Mouse (Mus musculus) hindbrain, embryonic 13.5 days (tissue): Measurements from ENCODE around the gene Csk. TPM values are rescaled to one million over a fixed set of nuclear protein-coding genes. Genes with fewer than 3 reads are reported as not detected.

Source experiments
- ATAC-seq: fragments of 200-750 bp; cut with Nextera tagmentation; 2 replicates; pipeline ENCODE4 v1.8.0; 2017; ENCODE audit warnings: moderate TSS enrichment; ENCODE audit not compliant: low FRiP score
- H3K27ac ChIP-seq: fragments of 300-500 bp; sonication (generic); 2 replicates; pipeline ENCODE4 v1.5.1; 2015; ENCODE audit warnings: inconsistent platforms, mild to moderate bottlenecking, moderate library complexity
- H3K27me3 ChIP-seq: fragments of 300-500 bp; sonication (generic); 2 replicates; pipeline ENCODE4 v1.6.1; 2015; ENCODE audit warnings: mild to moderate bottlenecking, inconsistent platforms
- H3K36me3 ChIP-seq: fragments of 300-500 bp; sonication (generic); 2 replicates; pipeline ENCODE4 v1.6.1; 2015; ENCODE audit warnings: mild to moderate bottlenecking, inconsistent platforms
- H3K4me1 ChIP-seq: fragments of 300-500 bp; sonication (generic); replicated peaks from 2 replicates; pipeline ENCODE4 v1.6.1; 2015; ENCODE audit warnings: inconsistent platforms
- H3K4me2 ChIP-seq: fragments of 300-500 bp; sonication (generic); 2 replicates; pipeline ENCODE4 v1.6.1; 2015; ENCODE audit warnings: inconsistent platforms, mild to moderate bottlenecking, moderate library complexity
- H3K4me3 ChIP-seq: fragments of 300-500 bp; sonication (generic); 2 replicates; pipeline ENCODE4 v1.5.1; 2015; ENCODE audit warnings: mild to moderate bottlenecking, inconsistent platforms
- H3K9ac ChIP-seq: fragments of 300-500 bp; sonication (generic); 2 replicates; pipeline ENCODE4 v1.6.1; 2015; ENCODE audit warnings: mild to moderate bottlenecking, inconsistent platforms
- H3K9me3 ChIP-seq: fragments of 300-500 bp; sonication (generic); 2 replicates; pipeline ENCODE4 v1.6.1; 2016; ENCODE audit warnings: inconsistent platforms
- WGBS: fragments of 180-500 bp; shearing (Covaris S2); methylation state at CpG from one replicate; pipeline ENCODE4 v1.1.7; 2015; 5-methylcytosine and 5-hydroxymethylcytosine counted together
- polyA plus RNA-seq: library from polyadenylated mRNA; unstranded; fragments of >200 nt; fragmentation: Nextera tagmentation; extraction: Ambion mirVana; gene quantifications from 2 replicates; pipeline ENCODE4 v1.2.1, GENCODE M21; 2015

Csk gene
- polyA plus RNA-seq, 1 experiment from 2014 or later: 45.0 TPM

GRCm38 (mm10) chr9:57643169-57643855 lies 10.1 kb downstream of the Csk start:
- H3K9me3 ChIP-seq: no peaks in the 10 kb centered on the region
- peak overlapping the region; percentile 98 for H3K4me2 ChIP-seq
- H3K27ac ChIP-seq: 0 out of 2 replicates have a peak overlapping the region, but pooled peaks have one; percentile 30
- WGBS: 66% methylated on average over 9 of the region's 9 CpGs
- H3K36me3 ChIP-seq: peaks cover 11% of the 10 kb centered on the region
- H3K4me1 ChIP-seq: peaks cover 68% of the 10 kb centered on the region
- peak overlapping the region; percentile 96 for H3K4me3 ChIP-seq
- no peaks in the 10 kb centered on the region for H3K27me3 ChIP-seq
- no peak for ATAC-seq
- H3K9ac ChIP-seq: peak overlapping the region; percentile 99

GRCm38 (mm10) chr9:57641775-57642550 lies 11.5 kb downstream of the Csk start:
- Histone ChIP-seq H3K27me3 (no peaks in the 10 kb centered on the region), H3K9ac (peak overlapping the region; percentile 99), H3K9me3 (no peaks in the 10 kb centered on the region), H3K4me3 (no peak overlapping the region), H3K27ac (no peak overlapping the region), H3K4me1 (peaks cover 82% of the 10 kb centered on the region), H3K36me3 (peaks cover 11% of the 10 kb centered on the region), H3K4me2 (peak overlapping the region; percentile 98; the same call in 1 of the 2 replicates)
- WGBS: 87% methylated on average over 13 of the region's 13 CpGs
- no peak for ATAC-seq

- 71% methylated on average over 1 of the region's 1 CpGs for WGBS
- H3K4me2 ChIP-seq: peak overlapping the region; percentile 40
- ATAC-seq: no peak
- H3K4me1 ChIP-seq: peaks cover 85% of the 10 kb centered on the region
- no peaks in the 10 kb centered on the region for H3K27me3 ChIP-seq
- H3K4me3 ChIP-seq: no peak overlapping the region
- H3K9ac ChIP-seq: peak overlapping the region; percentile 55
- H3K36me3 ChIP-seq: peaks cover 11% of the 10 kb centered on the region
- peak overlapping the region; percentile 56; the same call in 1 of the 2 replicates for H3K27ac ChIP-seq
- H3K9me3 ChIP-seq: no peaks in the 10 kb centered on the region
Observed at GRCm38 (mm10) chr9:57641022-57641421, 12.4 kb downstream of the Csk start.

GRCm38 (mm10) chr9:57640384-57640783 lies 13.0 kb downstream of the Csk start:
- no peaks in the 10 kb centered on the region for H3K27me3 ChIP-seq

GRCm38 (mm10) chr9:57639661-57640328 lies 13.6 kb downstream of the Csk start:
- H3K4me3 ChIP-seq: peak overlapping the region; percentile 6; the same call in 1 of the 2 replicates
- WGBS: 72% methylated on average over 5 of the region's 5 CpGs
- peak overlapping the region; percentile 56 for H3K27ac ChIP-seq
- H3K4me1 ChIP-seq: peaks cover 84% of the 10 kb centered on the region
- H3K27me3 ChIP-seq: no peaks in the 10 kb centered on the region
- H3K9me3 ChIP-seq: no peaks in the 10 kb centered on the region
- peaks cover 11% of the 10 kb centered on the region for H3K36me3 ChIP-seq
- H3K4me2 ChIP-seq: peak overlapping the region; percentile 40
- H3K9ac ChIP-seq: peak overlapping the region; percentile 55
- ATAC-seq: no peak

More at GRCm38 (mm10) chr9:57640384-57640783, 13.0 kb downstream of the Csk start:
- Histone ChIP-seq H3K27ac (peak overlapping the region; percentile 56), H3K4me3 (peak overlapping the region; percentile 6; the same call in 1 of the 2 replicates), H3K36me3 (peaks cover 11% of the 10 kb centered on the region), H3K4me2 (peak overlapping the region; percentile 40), H3K4me1 (peaks cover 82% of the 10 kb centered on the region), H3K9me3 (no peaks in the 10 kb centered on the region), H3K9ac (peak overlapping the region; percentile 55)
- ATAC-seq: no peak
- WGBS: 40% methylated on average over 15 of the region's 15 CpGs

- ATAC-seq: no peak
- Histone ChIP-seq H3K4me3 (no peak overlapping the region), H3K4me2 (peak overlapping the region; percentile 40; the same call in 1 of the 2 replicates), H3K9ac (peak overlapping the region; percentile 55), H3K4me1 (peaks cover 84% of the 10 kb centered on the region), H3K27ac (peak overlapping the region; percentile 56), H3K36me3 (peaks cover 11% of the 10 kb centered on the region), H3K27me3 (no peaks in the 10 kb centered on the region), H3K9me3 (no peaks in the 10 kb centered on the region)
- 46% methylated on average over 8 of the region's 8 CpGs for WGBS
Observed at GRCm38 (mm10) chr9:57638651-57639459, 14.6 kb downstream of the Csk start.

- H3K27ac ChIP-seq: peak overlapping the region; percentile 35; the same call in 1 of the 2 replicates
- H3K4me2 ChIP-seq: no peak overlapping the region; the same call in 1 of the 2 replicates
- no peaks in the 10 kb centered on the region for H3K27me3 ChIP-seq
- no peak overlapping the region for H3K4me3 ChIP-seq
- 59% methylated on average over 6 of the region's 6 CpGs for WGBS
- H3K9ac ChIP-seq: peak overlapping the region; percentile 55
- H3K36me3 ChIP-seq: peaks cover 18% of the 10 kb centered on the region
- peaks cover 81% of the 10 kb centered on the region for H3K4me1 ChIP-seq
- ATAC-seq: 0 out of 2 replicates have a peak, but pooled peaks have one; percentile 37
- H3K9me3 ChIP-seq: no peaks in the 10 kb centered on the region
Observed at GRCm38 (mm10) chr9:57637741-57638322, 15.6 kb downstream of the Csk start.

- H3K36me3 ChIP-seq: peaks cover 18% of the 10 kb centered on the region
- H3K9ac ChIP-seq: peak overlapping the region; percentile 55; the same call in 1 of the 2 replicates
- peaks cover 76% of the 10 kb centered on the region for H3K4me1 ChIP-seq
- no peaks in the 10 kb centered on the region for H3K9me3 ChIP-seq
- H3K4me3 ChIP-seq: no peak overlapping the region
- WGBS: 79% methylated on average over 3 of the region's 3 CpGs
- H3K4me2 ChIP-seq: no peak overlapping the region; the same call in 1 of the 2 replicates
- no peak for ATAC-seq
- no peak overlapping the region for H3K27ac ChIP-seq
- H3K27me3 ChIP-seq: no peaks in the 10 kb centered on the region
Observed at GRCm38 (mm10) chr9:57637272-57637671, 16.2 kb downstream of the Csk start.

- Histone ChIP-seq H3K4me2 (no peak overlapping the region), H3K4me3 (no peak overlapping the region), H3K27me3 (no peaks in the 10 kb centered on the region), H3K9ac (peak overlapping the region; percentile 39; the same call in 1 of the 2 replicates), H3K36me3 (peaks cover 44% of the 10 kb centered on the region), H3K27ac (no peak overlapping the region; the same call in 1 of the 2 replicates), H3K4me1 (peaks cover 38% of the 10 kb centered on the region), H3K9me3 (no peaks in the 10 kb centered on the region)
- ATAC-seq: no peak
- WGBS: 42% methylated on average over 4 of the region's 4 CpGs
Observed at GRCm38 (mm10) chr9:57633481-57634024, 19.9 kb downstream of the Csk start.

GRCm38 (mm10) chr9:57629118-57629874 lies 24.1 kb downstream of the Csk start:
- Histone ChIP-seq H3K9ac (no peak overlapping the region; the same call in 1 of the 2 replicates), H3K27me3 (no peaks in the 10 kb centered on the region), H3K9me3 (no peaks in the 10 kb centered on the region), H3K4me1 (peaks cover 19% of the 10 kb centered on the region), H3K4me2 (no peak overlapping the region), H3K36me3 (peaks cover 87% of the 10 kb centered on the region), H3K27ac (peak overlapping the region; percentile 14; the same call in 1 of the 2 replicates), H3K4me3 (no peak overlapping the region)
- 72% methylated on average over 14 of the region's 14 CpGs for WGBS
- ATAC-seq: peak; percentile 43
